Mouse (Mus musculus): ENCODE measurements at regions not wholly inside any gene's neighbourhood (a gene's known extent, or its start where the extent isn't known, plus 50 kb on each side); places are given as distances from the start of the nearest gene placed in this dataset.

- 69% methylated on average over 6 of the region's 6 CpGs for WGBS
- Histone ChIP-seq H3K36me3 (no peaks in the 10 kb centered on the region), H3K9ac (no peak overlapping the region), H3K9me3 (no peaks in the 10 kb centered on the region), H3K27me3 (replicated peaks) (no peaks in the 10 kb centered on the region), H3K4me2 (no peak overlapping the region), H3K4me1 (no peaks in the 10 kb centered on the region), H3K4me3 (no peak overlapping the region), H3K27ac (replicated peaks) (no peak overlapping the region)
- ATAC-seq (ENCODE audit: extremely low read depth, insufficient number of reproducible peaks, low FRiP score, low TSS enrichment) = no peak
Observed at GRCm38 (mm10) chr19:50087277-50087676, 591.2 kb downstream of the Sorcs1 start.

GRCm38 (mm10) chr19:50077427-50078040 is 600.9 kb downstream of the Sorcs1 start:
- WGBS = 75% methylated on average over 6 of the region's 6 CpGs
- no peaks in the 10 kb centered on the region for H3K9me3 ChIP-seq

GRCm38 (mm10) chr19:50060448-50060847 is 618.0 kb downstream of the Sorcs1 start:
- Histone ChIP-seq H3K4me1 (no peaks in the 10 kb centered on the region), H3K27me3 (replicated peaks) (no peaks in the 10 kb centered on the region), H3K36me3 (no peaks in the 10 kb centered on the region), H3K4me3 (no peak overlapping the region), H3K27ac (replicated peaks) (no peak overlapping the region), H3K4me2 (no peak overlapping the region), H3K9me3 (no peaks in the 10 kb centered on the region), H3K9ac (no peak overlapping the region)
- WGBS = 56% methylated on average over 6 of the region's 6 CpGs
- ATAC-seq (ENCODE audit: extremely low read depth, insufficient number of reproducible peaks, low FRiP score, low TSS enrichment) = no peak

More at GRCm38 (mm10) chr19:50077427-50078040, 600.9 kb downstream of the Sorcs1 start:
- no peak overlapping the region for H3K9ac ChIP-seq
- H3K4me2 ChIP-seq = no peak overlapping the region
- no peaks in the 10 kb centered on the region for H3K27me3 ChIP-seq (replicated peaks)
- no peak for ATAC-seq (ENCODE audit: extremely low read depth, insufficient number of reproducible peaks, low FRiP score, low TSS enrichment)
- H3K4me1 ChIP-seq = no peaks in the 10 kb centered on the region
- no peaks in the 10 kb centered on the region for H3K36me3 ChIP-seq
- no peak overlapping the region for H3K4me3 ChIP-seq
- H3K27ac ChIP-seq (replicated peaks) = no peak overlapping the region

- H3K36me3 ChIP-seq = no peaks in the 10 kb centered on the region
- no peaks in the 10 kb centered on the region for H3K9me3 ChIP-seq
- no peak for ATAC-seq (ENCODE audit: extremely low read depth, insufficient number of reproducible peaks, low FRiP score, low TSS enrichment)
- WGBS = 40% methylated on average over 2 of the region's 2 CpGs
- no peak overlapping the region for H3K4me3 ChIP-seq
- H3K4me2 ChIP-seq = no peak overlapping the region
- H3K9ac ChIP-seq = no peak overlapping the region
- H3K27me3 ChIP-seq (replicated peaks) = no peaks in the 10 kb centered on the region
- no peak overlapping the region for H3K27ac ChIP-seq (replicated peaks)
- peaks cover 14% of the 10 kb centered on the region for H3K4me1 ChIP-seq
Observed at GRCm38 (mm10) chr19:50052910-50053309, 625.5 kb downstream of the Sorcs1 start.

- Histone ChIP-seq H3K9ac (no peak overlapping the region), H3K9me3 (no peaks in the 10 kb centered on the region), H3K36me3 (no peaks in the 10 kb centered on the region), H3K4me1 (no peaks in the 10 kb centered on the region), H3K27ac (replicated peaks) (no peak overlapping the region), H3K4me2 (no peak overlapping the region), H3K4me3 (no peak overlapping the region), H3K27me3 (replicated peaks) (no peaks in the 10 kb centered on the region)
- no peak for ATAC-seq (ENCODE audit: extremely low read depth, insufficient number of reproducible peaks, low FRiP score, low TSS enrichment)
- 74% methylated on average over 3 of the region's 3 CpGs for WGBS
Observed at GRCm38 (mm10) chr19:50045761-50046160, 632.7 kb downstream of the Sorcs1 start.

GRCm38 (mm10) chr19:50013659-50014058 is 664.8 kb downstream of the Sorcs1 start:
- no peak overlapping the region for H3K27ac ChIP-seq (replicated peaks)
- no peaks in the 10 kb centered on the region for H3K27me3 ChIP-seq (replicated peaks)
- H3K4me2 ChIP-seq = no peak overlapping the region
- peak; percentile 61; the same call in 1 of the 2 replicates for ATAC-seq (ENCODE audit: extremely low read depth, insufficient number of reproducible peaks, low FRiP score, low TSS enrichment)
- no peaks in the 10 kb centered on the region for H3K36me3 ChIP-seq
- no peaks in the 10 kb centered on the region for H3K9me3 ChIP-seq
- 17% methylated on average over 2 of the region's 2 CpGs for WGBS
- no peak overlapping the region for H3K9ac ChIP-seq
- H3K4me3 ChIP-seq = no peak overlapping the region
- H3K4me1 ChIP-seq = peaks cover 8% of the 10 kb centered on the region; the same call in 1 of the 2 replicates

- H3K4me1 ChIP-seq = no peaks in the 10 kb centered on the region
- no peak overlapping the region for H3K9ac ChIP-seq
- WGBS = 37% methylated on average over 7 of the region's 7 CpGs
- ATAC-seq (ENCODE audit: extremely low read depth, insufficient number of reproducible peaks, low FRiP score, low TSS enrichment) = no peak
- 0 out of 2 replicates have a peak overlapping the region, but pooled peaks have one; percentile 13 for H3K4me2 ChIP-seq
- no peak overlapping the region for H3K4me3 ChIP-seq
- H3K9me3 ChIP-seq = no peaks in the 10 kb centered on the region
- no peaks in the 10 kb centered on the region for H3K36me3 ChIP-seq
- H3K27ac ChIP-seq (replicated peaks) = no peak overlapping the region
- H3K27me3 ChIP-seq (replicated peaks) = no peaks in the 10 kb centered on the region
Observed at GRCm38 (mm10) chr19:50005248-50005647, 673.2 kb downstream of the Sorcs1 start.

GRCm38 (mm10) chr19:49985826-49986225 is 692.6 kb downstream of the Sorcs1 start:
- Histone ChIP-seq H3K9ac (no peak overlapping the region), H3K9me3 (no peaks in the 10 kb centered on the region), H3K4me1 (no peaks in the 10 kb centered on the region), H3K27ac (replicated peaks) (no peak overlapping the region), H3K4me3 (no peak overlapping the region), H3K4me2 (no peak overlapping the region), H3K36me3 (no peaks in the 10 kb centered on the region), H3K27me3 (replicated peaks) (no peaks in the 10 kb centered on the region)
- WGBS = 68% methylated on average over 2 of the region's 2 CpGs
- ATAC-seq (ENCODE audit: extremely low read depth, insufficient number of reproducible peaks, low FRiP score, low TSS enrichment) = no peak

GRCm38 (mm10) chr19:49966284-49966841 is 712.1 kb downstream of the Sorcs1 start:
- no peak overlapping the region for H3K27ac ChIP-seq (replicated peaks)
- H3K4me2 ChIP-seq = no peak overlapping the region
- H3K27me3 ChIP-seq (replicated peaks) = no peaks in the 10 kb centered on the region
- H3K4me3 ChIP-seq = no peak overlapping the region
- no peaks in the 10 kb centered on the region for H3K36me3 ChIP-seq
- H3K4me1 ChIP-seq = no peaks in the 10 kb centered on the region; the same call in 1 of the 2 replicates
- no peaks in the 10 kb centered on the region for H3K9me3 ChIP-seq
- no peak for ATAC-seq (ENCODE audit: extremely low read depth, insufficient number of reproducible peaks, low FRiP score, low TSS enrichment)
- H3K9ac ChIP-seq = no peak overlapping the region
- 64% methylated on average over 6 of the region's 6 CpGs for WGBS

- H3K36me3 ChIP-seq = no peaks in the 10 kb centered on the region
- H3K4me2 ChIP-seq = no peak overlapping the region
- no peak overlapping the region for H3K4me3 ChIP-seq
- no peak overlapping the region for H3K9ac ChIP-seq
- no peaks in the 10 kb centered on the region; the same call in 1 of the 2 replicates for H3K4me1 ChIP-seq
- H3K9me3 ChIP-seq = no peaks in the 10 kb centered on the region
- no peak for ATAC-seq (ENCODE audit: extremely low read depth, insufficient number of reproducible peaks, low FRiP score, low TSS enrichment)
- no peak overlapping the region for H3K27ac ChIP-seq (replicated peaks)
- WGBS = 67% methylated on average over 5 of the region's 5 CpGs
- no peaks in the 10 kb centered on the region for H3K27me3 ChIP-seq (replicated peaks)
Observed at GRCm38 (mm10) chr19:49964679-49965078, 713.8 kb downstream of the Sorcs1 start.

- Histone ChIP-seq H3K4me1 (no peaks in the 10 kb centered on the region), H3K4me2 (no peak overlapping the region), H3K36me3 (no peaks in the 10 kb centered on the region), H3K9me3 (no peaks in the 10 kb centered on the region), H3K9ac (no peak overlapping the region), H3K4me3 (no peak overlapping the region), H3K27ac (replicated peaks) (no peak overlapping the region), H3K27me3 (replicated peaks) (no peaks in the 10 kb centered on the region)
- ATAC-seq (ENCODE audit: extremely low read depth, insufficient number of reproducible peaks, low FRiP score, low TSS enrichment) = no peak
- WGBS = 34% methylated on average over 5 of the region's 5 CpGs
Observed at GRCm38 (mm10) chr19:49958517-49958916, 719.9 kb downstream of the Sorcs1 start.

- H3K4me3 ChIP-seq = no peak overlapping the region
- WGBS = 32% methylated on average over 3 of the region's 3 CpGs
- H3K9ac ChIP-seq = no peak overlapping the region
- H3K36me3 ChIP-seq = no peaks in the 10 kb centered on the region
- no peak overlapping the region for H3K4me2 ChIP-seq
- ATAC-seq (ENCODE audit: extremely low read depth, insufficient number of reproducible peaks, low FRiP score, low TSS enrichment) = no peak
- no peaks in the 10 kb centered on the region for H3K27me3 ChIP-seq (replicated peaks)
- H3K27ac ChIP-seq (replicated peaks) = no peak overlapping the region
- H3K4me1 ChIP-seq = no peaks in the 10 kb centered on the region
- H3K9me3 ChIP-seq = no peaks in the 10 kb centered on the region
Observed at GRCm38 (mm10) chr19:49931202-49931601, 747.2 kb downstream of the Sorcs1 start.

Measured in heart, embryonic 13.5 days (tissue).